10 mouse cellular contexts compared by ENCODE assay signal in the genomic region with DNA sequence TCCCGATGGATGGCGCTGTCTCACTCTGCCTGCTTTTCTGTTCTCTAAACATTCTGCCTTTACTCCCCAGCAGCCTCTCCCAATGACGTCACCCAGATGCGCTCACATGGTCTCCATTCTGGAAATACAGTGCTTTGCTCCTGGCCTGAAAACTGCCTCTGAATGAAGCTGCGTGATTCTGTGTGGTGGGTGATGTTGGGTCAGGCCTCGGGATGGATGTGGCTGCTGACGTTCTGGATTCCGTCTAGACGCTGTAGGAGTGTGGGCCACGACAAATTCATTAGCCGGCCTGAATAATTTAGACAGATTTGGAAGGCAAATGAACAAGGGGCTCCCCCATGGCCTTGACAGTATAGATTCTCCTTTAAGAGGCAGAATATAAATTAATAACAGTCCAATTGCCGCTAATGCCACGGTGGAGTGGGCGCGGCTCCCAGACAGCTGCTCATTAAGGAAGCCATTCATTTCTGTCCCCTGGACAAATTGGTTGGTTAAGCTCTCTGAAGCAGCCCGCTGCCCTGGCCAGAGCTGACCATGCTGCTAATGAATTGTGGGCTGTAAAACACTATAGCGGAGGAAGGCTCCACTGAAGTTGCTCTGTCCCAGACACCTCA.
DNase-seq lines count a peak whose midpoint lies in the region; ATAC-seq lines count a peak whose summit lies in the region.
"Had no signal": no experiment of that assay in that cellular context is flagged by ENCODE, and none has a peak within 500 bp of the region (broad histone marks: within the 10 kb centered on the region; RNA-seq: fewer than 3 reads in every experiment).

No protein-coding gene starts in this region.

- H3K36me3 ChIP-seq in neural tube, embryonic 14.5 days (ENCODE audit: control insufficient read depth, insufficient read depth, low read length): no peaks in the 10 kb centered on the region
- H3K36me3 ChIP-seq in kidney, embryonic 14.5 days (ENCODE audit: control insufficient read depth, insufficient read depth, low read length): no peaks in the 10 kb centered on the region
- H3K36me3 ChIP-seq: stomach, embryonic 15.5 days had no signal

- H3K4me3 ChIP-seq in neural tube, embryonic 14.5 days (ENCODE audit: low read depth, low read length): no peak overlapping the region
- no peak overlapping the region for H3K4me3 ChIP-seq in kidney, embryonic 14.5 days (ENCODE audit: low read length)
- H3K4me3 ChIP-seq: stomach, embryonic 15.5 days had no signal

- H3K9me3 ChIP-seq in neural tube, embryonic 14.5 days (ENCODE audit: control insufficient read depth, low read length): no peaks in the 10 kb centered on the region
- no peaks in the 10 kb centered on the region for H3K9me3 ChIP-seq in kidney, embryonic 14.5 days (ENCODE audit: control insufficient read depth, low read length)
- H3K9me3 ChIP-seq: stomach, embryonic 15.5 days had no signal

- peaks cover 18% of the 10 kb centered on the region for H3K4me1 ChIP-seq in neural tube, embryonic 14.5 days (ENCODE audit: control insufficient read depth, insufficient read depth, low read length)
- no peaks in the 10 kb centered on the region for H3K4me1 ChIP-seq in kidney, embryonic 14.5 days (ENCODE audit: control insufficient read depth, insufficient read depth, low read length)
- H3K4me1 ChIP-seq: stomach, embryonic 15.5 days had no signal

- WGBS in neural tube, embryonic 14.5 days: 12% methylated on average over 17 of the region's 17 CpGs
- WGBS in kidney, embryonic 14.5 days: 18% methylated on average over 17 of the region's 17 CpGs

- H3K27ac ChIP-seq in neural tube, embryonic 14.5 days (ENCODE audit: low read depth, low read length): peak overlapping the region; percentile 34
- H3K27ac ChIP-seq in kidney, embryonic 14.5 days (ENCODE audit: low read depth, low read length): no peak overlapping the region
- H3K27ac ChIP-seq: stomach, embryonic 15.5 days had no signal

- H3K9ac ChIP-seq in neural tube, embryonic 14.5 days (replicated peaks; ENCODE audit: low read depth, low read length): 0 out of 2 replicates have a peak overlapping the region, but pooled peaks have one; percentile 1
- no peak overlapping the region for H3K9ac ChIP-seq in kidney, embryonic 14.5 days (ENCODE audit: low read depth, low read length)
- H3K9ac ChIP-seq: stomach, embryonic 15.5 days had no signal

- ATAC-seq in frontal cortex, adult (ENCODE audit: low TSS enrichment): peak; percentile 85
- peak; percentile 55 for ATAC-seq in neural tube, embryonic 14.5 days (ENCODE audit: low read depth)
- no peak for ATAC-seq in kidney, embryonic 14.5 days (ENCODE audit: low FRiP score, low TSS enrichment)

- H3K4me2 ChIP-seq in neural tube, embryonic 14.5 days (ENCODE audit: low read depth, low read length): peak overlapping the region; percentile 16; the same call in 1 of the 2 replicates
- H3K4me2 ChIP-seq in kidney, embryonic 14.5 days (replicated peaks; ENCODE audit: low read depth, low read length): no peak overlapping the region
- H3K4me2 ChIP-seq: stomach, embryonic 15.5 days had no signal

- intact Hi-C loops in left cerebral cortex, postnatal 14 days (cut with DNase I): loop anchor here (5.0 kb wide), 1 partner anchor 57 kb away; no protein-coding TSS in a partner anchor
- intact Hi-C loops in gastrocnemius, postnatal 14 days (cut with DNase I; ENCODE audit: low total_unique reads): no loop called here

- no peaks in the 10 kb centered on the region for H3K27me3 ChIP-seq in neural tube, embryonic 14.5 days (ENCODE audit: control insufficient read depth, insufficient read depth, low read length)
- peaks cover 9% of the 10 kb centered on the region for H3K27me3 ChIP-seq in kidney, embryonic 14.5 days (ENCODE audit: control insufficient read depth, insufficient read depth, low read length)
- H3K27me3 ChIP-seq: stomach, embryonic 15.5 days had no signal

- peak; percentile 28 for DNase-seq in embryo, embryonic 9.5 days (ENCODE audit: extremely low spot score)
- peak; percentile 49 to 58 for DNase-seq in left cerebral cortex, postnatal 14 days (ENCODE audit: low spot score in 2 of 2)
- DNase-seq in gastrocnemius, adult 18-20 months (ENCODE audit: low spot score): no peak
- no peak for DNase-seq in heart, adult 18-20 months
- DNase-seq in gastrocnemius, postnatal 14 days: no peak
- DNase-seq: cerebellum, adult 2 months had no signal

Comparison
In these comparisons a context has a peak if more than half of its experiments do, and no peak if none do; other contexts are left out.
1. DNase-seq: peak in embryo, embryonic 9.5 days (single experiment) and left cerebral cortex, postnatal 14 days (2 of 2); none in gastrocnemius, adult 18-20 months (single experiment), heart, adult 18-20 months (0 of 2) and gastrocnemius, postnatal 14 days (single experiment).